ENCODE assay signal across 29 mouse cellular contexts in genomic region chr3:127153443-127153842, GRCm38 (mm10).
A peak's percentile ranks its signal among the peaks of the same experiment; 100 is the strongest.
DNase-seq lines count a peak whose midpoint lies in the region; ATAC-seq and TF ChIP-seq lines count a peak whose summit lies in the region.
"Had no signal": no experiment of that assay in that cellular context is flagged by ENCODE, and none has a peak within 500 bp of the region (broad histone marks: within the 10 kb centered on the region; RNA-seq: fewer than 3 reads in every experiment).

No protein-coding gene starts in this region.

- no peaks in the 10 kb centered on the region for H3K27me3 ChIP-seq in liver, embryonic 11.5 days (replicated peaks; ENCODE audit: control insufficient read depth, insufficient read depth, low read length)
- H3K27me3 ChIP-seq in liver, embryonic 12.5 days (replicated peaks): no peaks in the 10 kb centered on the region
- H3K27me3 ChIP-seq in Patski: no peaks in the 10 kb centered on the region
- H3K27me3 ChIP-seq in liver, embryonic 15.5 days: no peaks in the 10 kb centered on the region
- H3K27me3 ChIP-seq: embryonic facial prominence, embryonic 12.5 days; hindbrain, embryonic 12.5 days; intestine, embryonic 15.5 days; limb, embryonic 15.5 days; neural tube, embryonic 13.5 days had no signal

- no peak for TF ChIP-seq CTCF in gastrocnemius, adult 2 months (IDR thresholded peaks at IDR 0.05)
- no peak for TF ChIP-seq CTCF in Patski (IDR thresholded peaks at IDR 0.05)

- H3K27ac ChIP-seq in gastrocnemius, adult 2 months: peak overlapping the region; percentile 8; the same call in 1 of the 2 replicates
- no peak overlapping the region for H3K27ac ChIP-seq in liver, embryonic 11.5 days (ENCODE audit: low read depth, low read length)
- no peak overlapping the region for H3K27ac ChIP-seq in liver, embryonic 12.5 days
- H3K27ac ChIP-seq in liver, embryonic 15.5 days (replicated peaks): peak overlapping the region; percentile 51
- H3K27ac ChIP-seq: embryonic facial prominence, embryonic 12.5 days; hindbrain, embryonic 12.5 days; hindbrain, postnatal 0 days; intestine, embryonic 15.5 days; limb, embryonic 10.5 days; limb, embryonic 15.5 days; macrophage; neural tube, embryonic 13.5 days had no signal

- WGBS in liver, embryonic 11.5 days: 72% methylated on average over 3 of the region's 3 CpGs
- 86% methylated on average over 3 of the region's 3 CpGs for WGBS in liver, embryonic 12.5 days (ENCODE audit: insufficient replicate concordance)
- 62% methylated on average over 3 of the region's 3 CpGs for WGBS in liver, embryonic 15.5 days (ENCODE audit: insufficient replicate concordance)

- no peak overlapping the region for H3K9ac ChIP-seq in liver, embryonic 11.5 days (ENCODE audit: low read depth, low read length)
- no peak overlapping the region for H3K9ac ChIP-seq in liver, embryonic 12.5 days
- H3K9ac ChIP-seq in liver, embryonic 15.5 days: no peak overlapping the region
- H3K9ac ChIP-seq: embryonic facial prominence, embryonic 12.5 days; hindbrain, embryonic 12.5 days; intestine, embryonic 15.5 days; limb, embryonic 15.5 days; neural tube, embryonic 13.5 days had no signal

- no peaks in the 10 kb centered on the region for H3K36me3 ChIP-seq in liver, embryonic 11.5 days (ENCODE audit: control insufficient read depth, insufficient read depth, low read length)
- H3K36me3 ChIP-seq in liver, embryonic 12.5 days: no peaks in the 10 kb centered on the region
- H3K36me3 ChIP-seq in liver, embryonic 15.5 days (replicated peaks): no peaks in the 10 kb centered on the region
- H3K36me3 ChIP-seq: embryonic facial prominence, embryonic 12.5 days; G1E; hindbrain, embryonic 12.5 days; intestine, embryonic 15.5 days; limb, embryonic 10.5 days; limb, embryonic 15.5 days; neural tube, embryonic 13.5 days had no signal

- peak overlapping the region; percentile 7; the same call in 1 of the 2 replicates for H3K4me2 ChIP-seq in liver, embryonic 11.5 days
- no peak overlapping the region for H3K4me2 ChIP-seq in liver, embryonic 12.5 days
- H3K4me2 ChIP-seq in liver, embryonic 15.5 days: no peak overlapping the region; the same call in 1 of the 2 replicates
- H3K4me2 ChIP-seq: embryonic facial prominence, embryonic 12.5 days; heart, embryonic 11.5 days; hindbrain, embryonic 12.5 days; intestine, embryonic 15.5 days; limb, embryonic 15.5 days; neural tube, embryonic 13.5 days had no signal

- POLR2A ChIA-PET in Patski (lab: Charles Lee): interaction anchor here (0.7 kb wide), 1 partner anchor 9 kb away, joined by 4 read pairs; no protein-coding TSS in a partner anchor

- in situ Hi-C loops in Patski (cut with MboI; ENCODE audit: low pct_unique_long_range_greater_than_20kb): no loop called here

- intact Hi-C loops in gastrocnemius, adult 2 months (cut with DNase I): no loop called here

- ATAC-seq in liver, embryonic 11.5 days (replicated peaks; ENCODE audit: low FRiP score): no peak
- no peak for ATAC-seq in liver, embryonic 12.5 days
- ATAC-seq in Patski: peak; percentile 37
- ATAC-seq in liver, embryonic 15.5 days (ENCODE audit: insufficient read depth): no peak
- ATAC-seq: forebrain, embryonic 14.5 days; hindbrain, postnatal 0 days; lung, postnatal 0 days; midbrain, embryonic 16.5 days had no signal

- DNase-seq in gastrocnemius, adult 2 months: no peak
- no peak for DNase-seq in gastrocnemius, postnatal 25 days
- no peak for DNase-seq in liver, embryonic 11.5 days (ENCODE audit: low spot score)
- no peak for DNase-seq in Patski (ENCODE audit: low read depth, low spot score)
- DNase-seq in urinary bladder, postnatal 10 days (ENCODE audit: low spot score): no peak
- DNase-seq in thymus, postnatal 4 days: no peak
- DNase-seq: adrenal gland, postnatal 25 days; cerebellum, adult 18-20 months; cerebellum, postnatal 10 days; gastrocnemius, postnatal 36 days; heart, adult 18-20 months; heart, postnatal 36 days; thymus, adult 2 months had no signal

- no peak overlapping the region for H3K4me3 ChIP-seq in gastrocnemius, adult 2 months
- H3K4me3 ChIP-seq in liver, embryonic 11.5 days (ENCODE audit: low read depth, low read length): no peak overlapping the region
- no peak overlapping the region for H3K4me3 ChIP-seq in liver, embryonic 12.5 days
- no peak overlapping the region for H3K4me3 ChIP-seq in liver, embryonic 15.5 days (replicated peaks)
- H3K4me3 ChIP-seq: embryonic facial prominence, embryonic 12.5 days; hindbrain, embryonic 12.5 days; intestine, embryonic 15.5 days; limb, embryonic 10.5 days; limb, embryonic 15.5 days; myocyte; neural tube, embryonic 13.5 days had no signal

- no peaks in the 10 kb centered on the region for H3K4me1 ChIP-seq in liver, embryonic 11.5 days (replicated peaks; ENCODE audit: control insufficient read depth, insufficient read depth, low read length)
- H3K4me1 ChIP-seq in liver, embryonic 12.5 days: no peaks in the 10 kb centered on the region
- no peaks in the 10 kb centered on the region for H3K4me1 ChIP-seq in liver, embryonic 15.5 days (replicated peaks)
- H3K4me1 ChIP-seq: embryonic facial prominence, embryonic 12.5 days; hindbrain, embryonic 12.5 days; intestine, embryonic 15.5 days; limb, embryonic 10.5 days; limb, embryonic 15.5 days had no signal

- no peaks in the 10 kb centered on the region for H3K9me3 ChIP-seq in liver, embryonic 11.5 days (ENCODE audit: control insufficient read depth, low read length)
- H3K9me3 ChIP-seq in liver, embryonic 12.5 days (replicated peaks): no peaks in the 10 kb centered on the region
- H3K9me3 ChIP-seq in liver, embryonic 15.5 days (replicated peaks): no peaks in the 10 kb centered on the region
- H3K9me3 ChIP-seq: embryonic facial prominence, embryonic 12.5 days; G1E; hindbrain, embryonic 12.5 days; intestine, embryonic 15.5 days; limb, embryonic 10.5 days; limb, embryonic 15.5 days; neural tube, embryonic 13.5 days had no signal

- CTCF ChIA-PET in Patski (lab: Charles Lee): interaction anchor here (0.7 to 2.6 kb wide), 5 partner anchors 13 to 35 kb away, joined by 3 to 6 read pairs (median 4); no protein-coding TSS in a partner anchor

Comparison
In these comparisons a context has a peak if more than half of its experiments do, and no peak if none do; other contexts are left out.
1. H3K27ac ChIP-seq: peak in gastrocnemius, adult 2 months (single experiment) and liver, embryonic 15.5 days (single experiment); none in liver, embryonic 11.5 days (single experiment) and liver, embryonic 12.5 days (single experiment).